Mouse (Mus musculus) hindlimb bud, embryonic 11.5 days (tissue): ENCODE results near the gene Adora3.

ENCODE experiments used
- DNase-seq: peaks from one replicate; pipeline ENCODE4 v3.0.0-alpha.2; 2012; ENCODE audit warnings: low read depth, low spot score; ENCODE audit errors: extremely low spot score

Adora3 gene

GRCm38 (mm10) chr3:105928195-105928569 lies 57.5 kb downstream of the Adora3 start:
- DNase-seq, result no peak

GRCm38 (mm10) chr3:105928781-105929180 lies 58.1 kb downstream of the Adora3 start:
- DNase-seq, result no peak

GRCm38 (mm10) chr3:105929821-105930220 lies 59.2 kb downstream of the Adora3 start:
- no peak for DNase-seq

GRCm38 (mm10) chr3:105931095-105931494 lies 60.4 kb downstream of the Adora3 start:
- DNase-seq, result no peak

GRCm38 (mm10) chr3:105932240-105933071 lies 61.8 kb downstream of the Adora3 start, which contains the start of gene I830077J02Rik:
Gene I830077J02Rik (minus strand): TSS chr3:105932664.
- DNase-seq, result no peak

GRCm38 (mm10) chr3:105933926-105934325 lies 63.3 kb downstream of the Adora3 start:
- no peak for DNase-seq

GRCm38 (mm10) chr3:105935033-105935432 lies 64.4 kb downstream of the Adora3 start:
- no peak for DNase-seq

- DNase-seq, result no peak
Measured at GRCm38 (mm10) chr3:105936111-105936510, 65.5 kb downstream of the Adora3 start.

- no peak for DNase-seq
Measured at GRCm38 (mm10) chr3:105951348-105951747, 80.7 kb downstream of the Adora3 start.

GRCm38 (mm10) chr3:105957235-105957634 lies 86.6 kb downstream of the Adora3 start:
- no peak for DNase-seq

- DNase-seq, result no peak
Measured at GRCm38 (mm10) chr3:105958204-105958603, 87.5 kb downstream of the Adora3 start.
